Mouse (Mus musculus) embryonic facial prominence, embryonic 12.5 days (tissue): ENCODE data around the gene Napepld. TPM values are rescaled to one million over a fixed set of nuclear protein-coding genes. Genes with fewer than 3 reads are reported as not detected.

Source experiments
- ATAC-seq: fragments of 200-750 bp; cut with Nextera tagmentation; 2 replicates; pipeline ENCODE4 v1.8.0; 2017; ENCODE audit not compliant: insufficient number of reproducible peaks, insufficient read depth, low FRiP score, low TSS enrichment
- H3K27ac ChIP-seq: fragments of 300-500 bp; sonication (generic); 2 replicates; pipeline ENCODE4 v1.5.1; 2016; ENCODE audit warnings: mild to moderate bottlenecking
- H3K27me3 ChIP-seq: fragments of 300-500 bp; sonication (generic); 2 replicates; pipeline ENCODE4 v1.6.1; 2016; ENCODE audit warnings: mild to moderate bottlenecking, moderate library complexity
- H3K36me3 ChIP-seq: fragments of 300-500 bp; sonication (generic); 2 replicates; pipeline ENCODE4 v1.6.1; 2016; ENCODE audit warnings: mild to moderate bottlenecking
- H3K4me1 ChIP-seq: fragments of 300-500 bp; sonication (generic); 2 replicates; pipeline ENCODE4 v1.6.1; 2016
- H3K4me2 ChIP-seq: fragments of 300-500 bp; sonication (generic); replicated peaks from 2 replicates; pipeline ENCODE4 v1.6.1; 2016; ENCODE audit warnings: mild to moderate bottlenecking, moderate library complexity
- H3K4me3 ChIP-seq: fragments of 300-500 bp; sonication (generic); 2 replicates; pipeline ENCODE4 v1.5.1; 2016; ENCODE audit warnings: mild to moderate bottlenecking
- H3K9ac ChIP-seq: fragments of 300-500 bp; sonication (generic); 2 replicates; pipeline ENCODE4 v1.6.1; 2016; ENCODE audit warnings: mild to moderate bottlenecking, moderate library complexity
- H3K9me3 ChIP-seq: fragments of 300-500 bp; sonication (generic); 2 replicates; pipeline ENCODE4 v1.6.1; 2016; ENCODE audit warnings: mild to moderate bottlenecking, moderate library complexity
- WGBS: fragments of 180-500 bp; shearing (Covaris S2); methylation state at CpG from one replicate; pipeline ENCODE4 v1.1.7; 2016; 5-methylcytosine and 5-hydroxymethylcytosine counted together
- polyA plus RNA-seq: library from polyadenylated mRNA; unstranded; fragments of >200 nt; fragmentation: Nextera tagmentation; extraction: Ambion mirVana; gene quantifications from 2 replicates; pipeline ENCODE4 v1.2.1, GENCODE M21; 2016

Gene Napepld
- 3.2 and 3.3 TPM in 2 replicates for polyA plus RNA-seq

DNA sequence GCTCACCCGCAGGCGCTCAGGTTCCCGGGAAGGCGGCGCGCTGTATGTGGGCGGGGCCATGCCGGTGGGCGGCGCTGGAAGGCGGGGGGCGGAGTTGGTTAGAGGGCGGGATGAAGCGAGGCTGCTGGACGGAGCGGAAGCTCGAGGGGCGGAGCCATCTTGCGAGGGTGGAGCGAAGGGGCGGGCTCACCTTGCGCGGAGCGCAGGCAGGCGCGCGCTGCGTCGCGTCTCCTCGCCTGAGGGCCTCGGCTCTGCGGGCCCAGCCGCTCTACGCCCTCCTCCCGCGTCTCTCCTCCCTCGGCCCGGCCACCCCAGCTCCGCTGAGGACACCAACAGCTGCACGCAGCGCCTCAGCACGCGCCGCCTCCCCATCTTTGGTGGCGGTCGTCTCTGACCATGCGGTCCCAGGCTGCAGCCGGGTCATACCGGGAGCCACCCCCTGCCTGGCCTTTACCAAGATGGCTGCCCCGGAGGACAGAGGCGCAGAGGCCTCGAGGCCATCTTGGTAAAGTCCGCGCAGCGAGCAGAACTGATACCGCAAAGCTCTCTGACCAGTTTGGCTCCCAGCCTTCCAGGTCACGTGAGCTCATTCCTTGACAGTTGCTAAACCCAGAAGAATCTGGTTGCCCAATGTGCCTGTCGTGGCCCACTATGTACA is at the start of gene Napepld:
Gene Napepld (minus strand): TSS at position 46 of the 658 bp plus-strand sequence.
- peak; percentile 98 for ATAC-seq
- Histone ChIP-seq H3K36me3 (no peaks in the 10 kb centered on the region), H3K4me1 (no peaks in the 10 kb centered on the region), H3K4me2 (peak within 1 kb of the TSS; percentile 68), H3K27ac (peak within 1 kb of the TSS; percentile 94), H3K9ac (peak within 1 kb of the TSS; percentile 87), H3K27me3 (no peaks in the 10 kb centered on the region), H3K9me3 (no peaks in the 10 kb centered on the region), H3K4me3 (peak within 1 kb of the TSS; percentile 67)
- 1% methylated on average over 52 of the region's 59 CpGs for WGBS

DNA sequence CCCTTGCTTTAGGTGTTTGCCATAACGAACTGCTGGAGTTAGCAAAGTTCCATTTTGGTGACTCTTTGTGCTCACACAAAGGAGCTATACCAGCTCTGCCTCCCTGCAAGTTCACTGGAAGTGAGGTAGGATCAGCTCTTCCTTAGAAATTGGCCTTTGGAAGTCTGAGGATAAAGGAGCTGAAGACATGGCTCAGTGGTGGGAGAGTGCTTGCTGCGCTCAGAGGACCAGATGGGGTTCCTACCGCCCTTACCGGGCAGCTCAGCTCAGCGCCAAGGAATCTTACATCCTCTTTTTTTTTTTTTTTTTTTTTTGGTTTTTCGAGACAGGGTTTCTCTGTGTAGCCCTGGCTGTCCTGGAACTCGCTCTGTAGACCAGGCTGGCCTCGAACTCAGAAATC is 44.8 kb upstream of the Napepld start:
- H3K27ac ChIP-seq, result no peak overlapping the region
- no peaks in the 10 kb centered on the region for H3K9me3 ChIP-seq
- 94% methylated on average over 7 of the region's 8 CpGs for WGBS
- H3K4me1 ChIP-seq, result no peaks in the 10 kb centered on the region
- H3K36me3 ChIP-seq, result peaks cover 95% of the 10 kb centered on the region
- H3K4me3 ChIP-seq, result no peak overlapping the region
- H3K27me3 ChIP-seq, result no peaks in the 10 kb centered on the region
- no peak overlapping the region for H3K9ac ChIP-seq
- ATAC-seq, result no peak
- H3K4me2 ChIP-seq, result no peak overlapping the region

DNA sequence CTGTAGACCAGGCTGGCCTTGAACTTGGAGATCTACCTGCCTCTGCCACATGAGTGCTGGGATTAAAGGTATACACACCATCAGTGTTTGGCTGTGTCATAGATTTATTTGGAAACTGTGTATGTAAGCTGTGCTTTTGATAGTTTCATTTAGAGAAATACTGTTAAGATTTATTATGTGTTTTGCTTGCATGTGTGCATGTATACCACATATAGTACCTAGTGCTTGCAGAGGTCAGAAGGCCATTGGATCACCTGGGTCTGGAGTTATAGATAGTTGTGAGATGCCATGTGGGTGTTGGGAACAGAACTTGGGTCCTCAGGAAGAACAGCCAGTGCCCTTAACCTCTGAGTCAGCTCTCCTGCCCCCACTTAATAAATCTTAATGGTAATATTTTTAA is 43.5 kb upstream of the Napepld start:
- no peak for ATAC-seq
- Histone ChIP-seq H3K4me3 (no peak overlapping the region), H3K4me1 (no peaks in the 10 kb centered on the region), H3K9me3 (no peaks in the 10 kb centered on the region), H3K27me3 (no peaks in the 10 kb centered on the region), H3K9ac (no peak overlapping the region), H3K4me2 (no peak overlapping the region), H3K36me3 (peaks cover 93% of the 10 kb centered on the region), H3K27ac (no peak overlapping the region)

GRCm38 (mm10) chr5:21743606-21744005 is 42.4 kb upstream of the Napepld start:
- H3K4me3 ChIP-seq, result no peak overlapping the region
- ATAC-seq, result no peak
- no peak overlapping the region for H3K9ac ChIP-seq
- no peak overlapping the region for H3K4me2 ChIP-seq
- H3K36me3 ChIP-seq, result peaks cover 91% of the 10 kb centered on the region
- H3K27me3 ChIP-seq, result no peaks in the 10 kb centered on the region
- no peaks in the 10 kb centered on the region for H3K9me3 ChIP-seq
- no peaks in the 10 kb centered on the region for H3K4me1 ChIP-seq
- 95% methylated on average over 10 of the region's 10 CpGs for WGBS
- H3K27ac ChIP-seq, result no peak overlapping the region

DNA sequence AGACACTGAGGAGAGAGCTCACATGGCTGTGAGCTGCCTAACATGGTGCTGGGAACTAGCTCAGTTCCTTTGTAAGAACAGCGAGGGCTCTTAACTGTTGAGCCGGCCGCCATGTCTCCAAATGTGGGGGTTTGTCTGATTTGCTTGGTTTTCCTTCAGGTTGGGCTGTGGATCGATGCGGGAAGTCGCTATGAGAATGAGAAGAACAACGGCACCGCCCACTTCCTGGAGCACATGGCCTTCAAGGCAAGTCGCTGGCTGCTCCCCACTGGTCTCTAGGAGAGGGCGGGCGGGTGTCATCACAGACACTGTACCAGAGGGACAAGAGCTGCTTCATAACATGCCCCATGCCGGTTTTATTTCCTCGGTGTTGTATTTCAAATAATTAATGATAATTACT is 38.7 kb upstream of the Napepld start:
- WGBS, result 91% methylated on average over 13 of the region's 13 CpGs
- Histone ChIP-seq H3K9me3 (no peaks in the 10 kb centered on the region), H3K36me3 (peaks cover 56% of the 10 kb centered on the region), H3K27ac (no peak overlapping the region), H3K27me3 (no peaks in the 10 kb centered on the region), H3K4me3 (no peak overlapping the region), H3K4me2 (no peak overlapping the region), H3K9ac (no peak overlapping the region), H3K4me1 (peaks cover 9% of the 10 kb centered on the region)
- ATAC-seq, result no peak

DNA sequence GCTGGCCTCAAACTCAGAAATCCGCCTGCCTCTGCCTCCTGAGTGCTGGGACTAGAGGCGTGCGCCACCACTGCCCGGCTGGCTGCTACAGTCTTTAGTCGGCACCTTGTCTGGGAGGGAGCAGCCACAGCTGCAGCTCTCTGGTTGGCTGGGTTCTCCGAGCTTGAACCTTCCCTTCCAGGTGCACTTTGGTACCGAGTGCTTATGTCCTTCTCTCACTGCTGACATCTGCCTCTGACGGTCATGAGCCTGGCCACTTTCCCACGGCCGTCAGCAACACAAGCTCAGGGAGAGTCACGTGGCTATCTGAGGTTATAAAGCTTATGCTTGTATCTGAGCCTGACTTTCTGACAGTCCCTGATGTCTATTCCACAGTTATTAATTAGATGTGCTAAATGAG is 37.9 kb upstream of the Napepld start:
- no peak for ATAC-seq
- no peak overlapping the region for H3K9ac ChIP-seq
- no peak overlapping the region for H3K27ac ChIP-seq
- H3K9me3 ChIP-seq, result no peaks in the 10 kb centered on the region
- no peak overlapping the region for H3K4me2 ChIP-seq
- H3K36me3 ChIP-seq, result peaks cover 48% of the 10 kb centered on the region
- peaks cover 9% of the 10 kb centered on the region for H3K4me1 ChIP-seq
- H3K27me3 ChIP-seq, result no peaks in the 10 kb centered on the region
- 91% methylated on average over 11 of the region's 11 CpGs for WGBS
- no peak overlapping the region for H3K4me3 ChIP-seq

DNA sequence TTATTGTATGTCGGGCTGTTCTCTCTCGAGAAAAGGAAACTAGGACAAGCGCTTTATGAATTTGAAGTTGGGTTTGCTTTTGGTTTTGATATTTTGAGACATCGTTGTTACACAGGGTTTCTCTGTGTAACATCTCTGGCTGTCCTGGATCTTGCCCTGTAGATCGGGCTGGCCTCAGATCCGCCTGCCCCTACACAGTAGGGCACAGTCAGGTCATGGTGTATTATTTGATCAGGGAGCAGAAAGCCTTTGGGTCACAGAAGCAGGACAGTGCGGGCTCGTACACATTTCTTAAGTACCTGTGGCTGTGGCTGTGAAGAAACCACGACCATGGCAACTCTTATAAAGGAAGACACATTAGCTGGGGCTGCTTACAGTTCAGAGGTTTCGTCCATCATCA is 36.4 kb upstream of the Napepld start:
- 22% methylated on average over 10 of the region's 10 CpGs for WGBS
- H3K4me2 ChIP-seq, result peak overlapping the region; percentile 84
- peak overlapping the region; percentile 72 for H3K4me3 ChIP-seq
- H3K36me3 ChIP-seq, result peaks cover 33% of the 10 kb centered on the region
- H3K4me1 ChIP-seq, result peaks cover 9% of the 10 kb centered on the region
- no peaks in the 10 kb centered on the region for H3K9me3 ChIP-seq
- H3K9ac ChIP-seq, result peak overlapping the region; percentile 68
- ATAC-seq, result no peak
- no peaks in the 10 kb centered on the region for H3K27me3 ChIP-seq
- H3K27ac ChIP-seq, result peak overlapping the region; percentile 85; the same call in 1 of the 2 replicates

- Histone ChIP-seq H3K36me3 (peaks cover 28% of the 10 kb centered on the region), H3K4me2 (peak within 1 kb of the TSS; percentile 84), H3K4me3 (peak within 1 kb of the TSS; percentile 72), H3K9me3 (no peaks in the 10 kb centered on the region), H3K9ac (peak within 1 kb of the TSS; percentile 68), H3K27me3 (no peaks in the 10 kb centered on the region), H3K27ac (peak within 1 kb of the TSS; percentile 85), H3K4me1 (peaks cover 9% of the 10 kb centered on the region)
- 1% methylated on average over 42 of the region's 42 CpGs for WGBS
- 0 out of 2 replicates have a peak, but pooled peaks have one; percentile 35 for ATAC-seq
These were observed 35.9 kb upstream of the Napepld start, which contains the start of gene Pmpcb for GRCm38 (mm10) chr5:21736956-21737585. Gene Pmpcb (plus strand): TSS chr5:21737141.

DNA sequence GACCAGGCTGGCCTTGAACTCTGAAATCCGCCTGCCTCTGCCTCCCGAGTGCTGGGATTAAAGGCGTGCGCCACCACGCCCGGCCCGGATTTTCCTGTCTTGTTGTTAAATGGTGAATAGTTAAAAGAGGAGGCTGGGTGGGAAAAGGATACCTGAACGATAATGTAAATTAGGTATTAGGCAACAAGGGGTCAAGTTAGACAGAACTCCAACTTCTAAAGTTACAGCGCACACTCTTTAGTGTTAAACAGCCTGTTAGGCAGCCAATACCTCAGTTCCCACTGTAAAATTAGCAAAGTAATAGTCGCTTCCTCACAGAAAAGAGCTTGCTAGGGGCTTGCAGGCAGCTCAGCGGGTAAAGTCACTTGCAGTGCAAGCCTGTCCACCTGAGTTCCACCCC is 34.9 kb upstream of the Napepld start:
- Histone ChIP-seq H3K27ac (no peak overlapping the region), H3K36me3 (peaks cover 17% of the 10 kb centered on the region), H3K9ac (no peak overlapping the region), H3K4me3 (no peak overlapping the region), H3K27me3 (no peaks in the 10 kb centered on the region), H3K4me2 (no peak overlapping the region), H3K9me3 (no peaks in the 10 kb centered on the region), H3K4me1 (peaks cover 9% of the 10 kb centered on the region)
- no peak for ATAC-seq
- WGBS, result 85% methylated on average over 11 of the region's 11 CpGs

- WGBS, result 23% methylated on average over 10 of the region's 10 CpGs
- Histone ChIP-seq H3K36me3 (peaks cover 16% of the 10 kb centered on the region), H3K9me3 (no peaks in the 10 kb centered on the region), H3K27me3 (no peaks in the 10 kb centered on the region), H3K4me2 (0 out of 2 replicates have a peak overlapping the region, but pooled peaks have one; percentile 20), H3K4me1 (peaks cover 9% of the 10 kb centered on the region), H3K27ac (no peak overlapping the region), H3K4me3 (no peak overlapping the region), H3K9ac (no peak overlapping the region)
- ATAC-seq, result no peak
These were observed 34.4 kb upstream of the Napepld start for GRCm38 (mm10) chr5:21735584-21735983.

DNA sequence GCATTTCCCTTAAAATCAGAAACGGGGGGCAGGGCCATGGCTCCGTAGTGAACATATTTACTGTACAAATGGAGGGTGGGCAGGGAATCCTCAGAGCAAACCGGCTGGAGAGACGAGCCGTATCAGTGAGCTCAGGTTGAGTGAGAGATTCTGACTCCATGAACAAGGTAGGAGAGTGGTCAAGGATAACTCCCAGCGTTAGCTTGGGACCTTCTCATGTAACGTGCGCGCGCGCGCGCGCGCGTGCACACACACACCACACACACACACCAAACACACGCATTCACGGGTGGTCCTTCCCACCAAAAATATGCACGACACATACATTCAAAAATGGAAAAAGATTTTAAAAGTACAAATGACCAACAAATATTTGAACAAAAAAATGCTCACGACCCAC is 33.9 kb upstream of the Napepld start:
- Histone ChIP-seq H3K4me1 (peaks cover 9% of the 10 kb centered on the region), H3K27me3 (no peaks in the 10 kb centered on the region), H3K27ac (no peak overlapping the region), H3K9me3 (no peaks in the 10 kb centered on the region), H3K36me3 (peaks cover 11% of the 10 kb centered on the region), H3K9ac (no peak overlapping the region), H3K4me3 (no peak overlapping the region), H3K4me2 (peak overlapping the region; percentile 20; the same call in 1 of the 2 replicates)
- ATAC-seq, result no peak
- whole genome bisulfite sequencing, result 71% methylated on average over 20 of the region's 20 CpGs

- WGBS, result 36% methylated on average over 8 of the region's 8 CpGs
- 0 out of 2 replicates have a peak overlapping the region, but pooled peaks have one; percentile 23 for H3K27ac ChIP-seq
- no peak overlapping the region for H3K4me2 ChIP-seq
- no peaks in the 10 kb centered on the region for H3K36me3 ChIP-seq
- H3K4me1 ChIP-seq, result peaks cover 4% of the 10 kb centered on the region
- no peak overlapping the region for H3K4me3 ChIP-seq
- ATAC-seq, result peak; percentile 74; the same call in 1 of the 2 replicates
- no peaks in the 10 kb centered on the region for H3K9me3 ChIP-seq
- no peaks in the 10 kb centered on the region for H3K27me3 ChIP-seq
- no peak overlapping the region for H3K9ac ChIP-seq
These were observed 31.7 kb upstream of the Napepld start for GRCm38 (mm10) chr5:21732930-21733329.
